Mouse (Mus musculus) erythroblast, embryonic 14.5 days (primary cell): Measurements from ENCODE around the gene Tesk2.

ENCODE experiments used
- GATA1 ChIP-seq: IDR thresholded peaks from 2 replicates; pipeline ENCODE4 v1.6.1; 2012; ENCODE audit warnings: low read length, inconsistent platforms, mixed read lengths
- TAL1 ChIP-seq: IDR thresholded peaks from 3 replicates; pipeline ENCODE4 v1.6.1; 2012; ENCODE audit warnings: low read length, inconsistent platforms, mixed read lengths

DNA sequence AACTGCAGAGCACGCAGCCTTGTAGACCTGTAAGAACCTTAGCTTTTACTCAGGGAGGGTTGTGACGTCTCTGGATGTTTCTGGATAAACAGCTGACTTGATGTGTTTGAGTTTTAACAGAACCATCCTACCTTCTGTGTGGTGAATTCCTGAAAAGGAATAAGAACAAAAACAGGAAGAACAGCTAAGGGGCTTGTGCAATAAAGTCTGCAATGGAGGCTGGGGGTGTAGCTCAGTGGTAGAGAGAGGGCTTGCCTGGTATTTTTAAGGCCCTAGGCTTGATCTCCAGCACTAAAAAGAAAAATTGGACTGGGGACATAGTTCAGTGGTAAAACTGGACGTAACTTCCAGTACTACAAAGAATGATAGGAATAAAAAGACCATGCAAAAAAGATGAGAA is 56.3 kb downstream of the Tesk2 start:
- TF ChIP-seq TAL1 (no peak), GATA1 (no peak)
